Mouse (Mus musculus) testis, adult 2 months (tissue): ENCODE measurements at regions not wholly inside any gene's neighbourhood (a gene's known extent, or its start where the extent isn't known, plus 50 kb on each side); places are given as distances from the start of the nearest gene placed in this dataset.

ENCODE experiments used
- CTCF ChIP-seq: fragments of 200-500 bp; IDR thresholded peaks from 2 replicates; pipeline ENCODE4 v1.5.1; 2012; ENCODE audit warnings: low read depth, mild to moderate bottlenecking, inconsistent platforms, low read length, moderate library complexity; ENCODE audit not compliant: control insufficient read depth, insufficient read depth, insufficient replicate concordance
- POLR2A ChIP-seq: fragments of 200-500 bp; IDR thresholded peaks from 2 replicates; pipeline ENCODE4 v1.6.1; 2012; ENCODE audit warnings: low read depth, mild to moderate bottlenecking, inconsistent platforms, low read length, moderate library complexity; ENCODE audit not compliant: control insufficient read depth

- TF ChIP-seq CTCF (no peak), POLR2A (no peak)
Observed at GRCm38 (mm10) chr3:102360732-102361280, 108.9 kb upstream of the Ngf start.
